Mouse (Mus musculus) kidney, adult 8-10 months (tissue): ENCODE data around the gene Gm38431.

Source experiments
- DNase-seq, 2 experiments: peaks; one replicate each; pipeline ENCODE4 v3.0.0; 2022

Gene Gm38431

GRCm38 (mm10) chr9:21091707-21092320, at the start of gene Gm38431, which contains the start of gene Raver1:
Gm38431 (minus strand) TSS chr9:21091997.
Raver1 (minus strand) TSS chr9:21092008.
- DNase-seq: peak; percentile 99

GRCm38 (mm10) chr9:21138386-21138785, 46.6 kb upstream of the Gm38431 start:
- no peak for DNase-seq

GRCm38 (mm10) chr9:21137229-21137628, 45.4 kb upstream of the Gm38431 start:
- DNase-seq: peak in 1 of 2 experiments; percentile 70

- DNase-seq: no peak
Observed at GRCm38 (mm10) chr9:21136401-21136800, 44.6 kb upstream of the Gm38431 start.

GRCm38 (mm10) chr9:21135941-21136381, 44.2 kb upstream of the Gm38431 start:
- no peak for DNase-seq

- no peak for DNase-seq
Observed at GRCm38 (mm10) chr9:21135329-21135890, 43.6 kb upstream of the Gm38431 start.

GRCm38 (mm10) chr9:21134595-21135328, 43.0 kb upstream of the Gm38431 start:
- DNase-seq: peak; percentile 36 to 62

- DNase-seq: no peak
Observed at GRCm38 (mm10) chr9:21133064-21133707, 41.4 kb upstream of the Gm38431 start.

- DNase-seq: peak in 1 of 2 experiments; percentile 43
Observed at GRCm38 (mm10) chr9:21132102-21132775, 40.4 kb upstream of the Gm38431 start.

GRCm38 (mm10) chr9:21131059-21131956, 39.5 kb upstream of the Gm38431 start, which contains the start of gene Tyk2:
Tyk2 (minus strand) TSS chr9:21131243.
- peak; percentile 95 to 97 for DNase-seq

- no peak for DNase-seq
Observed at GRCm38 (mm10) chr9:21126259-21126627, 34.4 kb upstream of the Gm38431 start.

- DNase-seq: no peak
Observed at GRCm38 (mm10) chr9:21125502-21126258, 33.9 kb upstream of the Gm38431 start.

- DNase-seq: no peak
Observed at GRCm38 (mm10) chr9:21124837-21125236, 33.0 kb upstream of the Gm38431 start.

GRCm38 (mm10) chr9:21121483-21121882, 29.7 kb upstream of the Gm38431 start:
- peak in 1 of 2 experiments; percentile 22 for DNase-seq

- no peak for DNase-seq
Observed at GRCm38 (mm10) chr9:21117073-21117472, 25.3 kb upstream of the Gm38431 start.

- no peak for DNase-seq
Observed at GRCm38 (mm10) chr9:21115105-21115504, 23.3 kb upstream of the Gm38431 start.

GRCm38 (mm10) chr9:21114190-21114589, 22.4 kb upstream of the Gm38431 start:
- DNase-seq: no peak

GRCm38 (mm10) chr9:21113751-21114150, 22.0 kb upstream of the Gm38431 start:
- no peak for DNase-seq

- DNase-seq: no peak
Observed at GRCm38 (mm10) chr9:21107607-21108237, 15.9 kb upstream of the Gm38431 start.
